Mouse (Mus musculus) lung, embryonic 14.5 days (tissue): ENCODE data around the gene Rev3l. TPM values are rescaled to one million over a fixed set of nuclear protein-coding genes. Genes with fewer than 3 reads are reported as not detected.

Experiments used
- ATAC-seq: fragments of 200-750 bp; cut with Nextera tagmentation; 2 replicates; pipeline ENCODE4 v1.8.0; 2017; ENCODE audit warnings: mild to moderate bottlenecking, moderate TSS enrichment, moderate library complexity; ENCODE audit not compliant: insufficient read depth
- DNase-seq: peaks from one replicate; pipeline ENCODE4 v3.0.0-alpha.2; 2015
- H3K27ac ChIP-seq: fragments of 300-500 bp; sonication (generic); 2 replicates; pipeline ENCODE4 v1.5.1; 2014; ENCODE audit warnings: low read depth, mild to moderate bottlenecking, moderate library complexity
- H3K27me3 ChIP-seq: fragments of 300-500 bp; sonication (generic); 2 replicates; pipeline ENCODE4 v1.6.1; 2014; ENCODE audit warnings: low read length, control low read depth; ENCODE audit not compliant: insufficient read depth
- H3K36me3 ChIP-seq: fragments of 300-500 bp; sonication (generic); 2 replicates; pipeline ENCODE4 v1.6.1; 2014; ENCODE audit warnings: control low read depth; ENCODE audit not compliant: insufficient read depth
- H3K4me1 ChIP-seq: fragments of 300-500 bp; sonication (generic); 2 replicates; pipeline ENCODE4 v1.6.1; 2014; ENCODE audit warnings: antibody characterized with exemption, control low read depth; ENCODE audit not compliant: insufficient read depth
- H3K4me2 ChIP-seq: fragments of 300-500 bp; sonication (generic); 2 replicates; pipeline ENCODE4 v1.6.1; 2014; ENCODE audit warnings: mild to moderate bottlenecking
- H3K4me3 ChIP-seq: fragments of 300-500 bp; sonication (generic); 2 replicates; pipeline ENCODE4 v1.5.1; 2014; ENCODE audit warnings: low read depth, low read length
- H3K9ac ChIP-seq: fragments of 300-500 bp; sonication (generic); 2 replicates; pipeline ENCODE4 v1.6.1; 2014
- H3K9me3 ChIP-seq: fragments of 300-500 bp; sonication (generic); 2 replicates; pipeline ENCODE4 v1.6.1; 2016; ENCODE audit warnings: low read depth, low read length, control low read depth
- CTCF ChIP-seq: IDR thresholded peaks from 2 replicates; pipeline ENCODE4 v1.5.1; 2016; ENCODE audit warnings: antibody characterized with exemption, low read depth
- WGBS: fragments of 180-500 bp; shearing (Covaris S2); extraction: QIAGEN DNeasy Blood & Tissue Kit; methylation state at CpG from one replicate; pipeline ENCODE4 v1.1.7; 2014; 5-methylcytosine and 5-hydroxymethylcytosine counted together
- polyA plus RNA-seq: library from polyadenylated mRNA; unstranded; fragments of >200 nt; fragmentation: Nextera tagmentation; extraction: Ambion mirVana; gene quantifications from 2 replicates; pipeline ENCODE4 v1.2.1, GENCODE M21; 2014

The Rev3l gene
- polyA plus RNA-seq, 1 experiment from 2014 or later, result 30.3 TPM

GRCm38 (mm10) chr10:39736187-39736586 is 4.3 kb downstream of the Rev3l start:
- TF ChIP-seq CTCF, result no peak
- Histone ChIP-seq H3K9ac (no peak overlapping the region), H3K4me1 (no peaks in the 10 kb centered on the region), H3K4me3 (no peak overlapping the region), H3K27ac (no peak overlapping the region), H3K36me3 (no peaks in the 10 kb centered on the region), H3K9me3 (no peaks in the 10 kb centered on the region), H3K27me3 (no peaks in the 10 kb centered on the region), H3K4me2 (no peak overlapping the region)
- ATAC-seq (no peak), DNase-seq (no peak)
- 85% methylated on average over 4 of the region's 4 CpGs for WGBS

DNA sequence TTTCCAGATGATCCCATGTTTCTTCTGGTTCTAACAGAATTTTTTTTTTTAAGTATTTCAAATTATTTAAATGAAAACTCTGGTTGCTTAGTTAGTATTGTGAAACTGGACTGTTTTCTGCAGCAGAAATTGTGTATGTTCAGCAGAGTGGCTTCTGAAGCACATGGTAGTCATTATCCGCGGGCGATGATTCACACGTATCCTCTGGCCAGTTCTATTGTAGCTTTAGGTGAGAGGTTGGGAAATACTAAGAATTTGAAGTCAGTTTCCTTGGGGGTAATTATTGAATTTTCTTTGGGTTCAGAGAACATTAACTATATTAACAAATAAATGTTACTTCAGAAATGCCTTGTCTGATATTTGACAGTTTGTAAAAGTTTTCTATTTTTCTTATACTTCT is 10.1 kb downstream of the Rev3l start:
- no peak overlapping the region for H3K9ac ChIP-seq
- no peaks in the 10 kb centered on the region for H3K4me1 ChIP-seq
- no peak overlapping the region for H3K27ac ChIP-seq
- ATAC-seq (no peak), DNase-seq (no peak)
- no peaks in the 10 kb centered on the region for H3K36me3 ChIP-seq
- no peaks in the 10 kb centered on the region for H3K9me3 ChIP-seq
- no peak overlapping the region for H3K4me2 ChIP-seq
- no peak overlapping the region for H3K4me3 ChIP-seq
- 76% methylated on average over 4 of the region's 4 CpGs for WGBS
- TF ChIP-seq CTCF, result no peak
- H3K27me3 ChIP-seq, result no peaks in the 10 kb centered on the region

DNA sequence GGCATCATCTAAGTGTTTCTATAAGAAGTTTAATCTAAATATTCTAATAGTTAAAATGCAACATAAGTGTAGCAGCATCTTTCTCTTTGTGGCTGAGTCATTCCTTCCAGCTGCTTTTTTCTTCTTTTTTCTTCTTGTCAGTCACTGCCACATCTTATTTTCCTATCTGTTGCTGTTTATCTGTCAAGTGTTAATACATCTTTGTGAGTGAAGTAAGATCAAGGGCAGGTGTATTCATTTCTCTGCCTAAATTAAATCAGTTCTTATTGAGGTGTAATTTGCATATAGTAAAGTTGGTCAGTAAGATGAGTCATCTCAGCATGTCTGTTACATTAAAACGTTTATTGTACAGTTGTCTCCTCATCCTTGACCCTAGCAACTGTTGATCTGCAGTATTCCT is 32.8 kb downstream of the Rev3l start:
- no peak overlapping the region for H3K9ac ChIP-seq
- H3K27ac ChIP-seq, result no peak overlapping the region
- no peak for TF ChIP-seq CTCF
- WGBS, result 88% methylated on average over 1 of the region's 1 CpGs
- DNase-seq (no peak), ATAC-seq (no peak)
- H3K4me2 ChIP-seq, result no peak overlapping the region
- no peaks in the 10 kb centered on the region for H3K27me3 ChIP-seq
- H3K4me1 ChIP-seq, result no peaks in the 10 kb centered on the region
- H3K36me3 ChIP-seq, result no peaks in the 10 kb centered on the region
- peaks cover 6% of the 10 kb centered on the region; the same call in 1 of the 2 replicates for H3K9me3 ChIP-seq
- no peak overlapping the region for H3K4me3 ChIP-seq

GRCm38 (mm10) chr10:39766702-39767101 is 34.8 kb downstream of the Rev3l start:
- TF ChIP-seq CTCF, result no peak
- Histone ChIP-seq H3K27ac (no peak overlapping the region), H3K36me3 (no peaks in the 10 kb centered on the region), H3K9ac (no peak overlapping the region), H3K4me3 (no peak overlapping the region), H3K27me3 (no peaks in the 10 kb centered on the region), H3K9me3 (no peaks in the 10 kb centered on the region), H3K4me1 (0 out of 2 replicates have a peak, but pooled peaks cover under 1% of the 10 kb centered on the region), H3K4me2 (no peak overlapping the region)
- 56% methylated on average over 4 of the region's 4 CpGs for WGBS
- ATAC-seq (no peak), DNase-seq (no peak)

- Histone ChIP-seq H3K4me3 (no peak overlapping the region), H3K27me3 (no peaks in the 10 kb centered on the region), H3K27ac (no peak overlapping the region), H3K9ac (no peak overlapping the region), H3K36me3 (no peaks in the 10 kb centered on the region), H3K9me3 (no peaks in the 10 kb centered on the region), H3K4me2 (no peak overlapping the region), H3K4me1 (peaks cover 2% of the 10 kb centered on the region; the same call in 1 of the 2 replicates)
- ATAC-seq, result no peak
- no peak for DNase-seq
- WGBS, result 59% methylated on average over 2 of the region's 2 CpGs
- no peak for TF ChIP-seq CTCF
These were observed 40.3 kb downstream of the Rev3l start for GRCm38 (mm10) chr10:39772259-39772658.

DNA sequence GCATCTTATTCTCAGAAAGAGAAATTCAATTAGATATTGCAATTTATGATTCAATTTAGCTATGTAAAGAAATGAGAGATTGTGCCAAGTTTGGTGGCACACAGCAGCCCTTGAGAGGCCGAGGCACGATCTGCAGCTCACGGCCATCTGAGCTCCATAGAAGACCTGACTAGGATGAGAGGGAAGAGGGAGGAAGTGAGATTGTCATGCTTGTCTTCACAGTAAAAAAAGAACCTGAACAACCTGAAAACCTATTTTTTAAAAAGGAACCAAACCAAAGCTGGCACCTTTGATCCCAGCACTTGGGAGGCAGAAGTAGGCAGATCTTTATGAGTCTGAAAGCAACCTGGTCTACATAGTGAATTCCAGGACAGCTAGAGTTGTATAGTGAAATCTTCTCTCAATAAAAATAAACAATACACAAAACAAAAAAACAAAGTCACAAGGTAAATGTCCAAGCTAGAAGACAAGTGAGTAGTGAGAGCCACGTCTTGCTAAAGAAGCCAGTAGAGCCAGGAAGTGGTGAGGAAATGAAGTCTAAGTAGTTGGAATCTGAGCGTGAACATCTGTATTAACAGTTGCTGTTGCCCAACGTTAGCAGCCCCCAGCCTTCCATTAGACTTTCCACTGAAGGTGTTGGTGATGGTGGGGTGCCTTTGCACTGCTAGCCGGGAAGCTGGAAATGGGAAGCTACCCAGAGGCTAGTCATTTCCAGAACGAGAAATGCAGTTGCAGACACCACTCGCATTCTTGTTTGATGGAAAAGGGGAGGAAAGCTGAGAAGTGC is 42.2 kb downstream of the Rev3l start:
- peaks cover 2% of the 10 kb centered on the region; the same call in 1 of the 2 replicates for H3K4me1 ChIP-seq
- TF ChIP-seq CTCF, result no peak
- no peak overlapping the region for H3K4me2 ChIP-seq
- H3K9me3 ChIP-seq, result no peaks in the 10 kb centered on the region
- H3K4me3 ChIP-seq, result no peak overlapping the region
- no peaks in the 10 kb centered on the region for H3K36me3 ChIP-seq
- no peak overlapping the region for H3K9ac ChIP-seq
- H3K27me3 ChIP-seq, result no peaks in the 10 kb centered on the region
- DNase-seq, result no peak
- no peak for ATAC-seq
- WGBS, result 65% methylated on average over 9 of the region's 9 CpGs
- H3K27ac ChIP-seq, result no peak overlapping the region

DNA sequence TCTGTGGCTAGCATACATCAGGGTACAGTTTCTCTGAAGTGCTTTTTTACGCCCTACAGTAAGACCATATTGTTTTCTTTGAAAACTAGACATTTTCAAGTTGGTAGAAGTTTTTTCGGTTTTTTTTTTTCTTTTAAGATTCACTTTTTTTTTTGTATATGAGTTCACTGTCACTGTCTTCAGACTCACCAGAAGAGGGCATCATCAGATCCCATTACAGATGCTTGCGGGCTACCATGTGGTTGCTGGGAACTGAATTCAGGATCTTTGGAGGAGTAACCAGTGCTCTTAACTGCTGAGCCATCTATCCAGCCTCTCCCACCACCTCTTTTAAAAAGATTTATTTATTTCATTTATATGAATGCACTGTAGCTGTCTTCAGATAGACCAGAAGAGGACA is 45.0 kb downstream of the Rev3l start:
- no peak overlapping the region for H3K4me2 ChIP-seq
- H3K4me1 ChIP-seq, result no peaks in the 10 kb centered on the region
- H3K27me3 ChIP-seq, result no peaks in the 10 kb centered on the region
- H3K4me3 ChIP-seq, result no peak overlapping the region
- ATAC-seq (no peak), DNase-seq (no peak)
- no peak overlapping the region for H3K27ac ChIP-seq
- 86% methylated on average over 3 of the region's 3 CpGs for WGBS
- H3K9me3 ChIP-seq, result no peaks in the 10 kb centered on the region
- H3K9ac ChIP-seq, result no peak overlapping the region
- H3K36me3 ChIP-seq, result no peaks in the 10 kb centered on the region
- 0 out of 2 replicates have a peak, but pooled peaks have one; percentile 2 for TF ChIP-seq CTCF
